Mouse (Mus musculus): Measurements from ENCODE around the gene Dlgap1.

The Dlgap1 gene

DNA sequence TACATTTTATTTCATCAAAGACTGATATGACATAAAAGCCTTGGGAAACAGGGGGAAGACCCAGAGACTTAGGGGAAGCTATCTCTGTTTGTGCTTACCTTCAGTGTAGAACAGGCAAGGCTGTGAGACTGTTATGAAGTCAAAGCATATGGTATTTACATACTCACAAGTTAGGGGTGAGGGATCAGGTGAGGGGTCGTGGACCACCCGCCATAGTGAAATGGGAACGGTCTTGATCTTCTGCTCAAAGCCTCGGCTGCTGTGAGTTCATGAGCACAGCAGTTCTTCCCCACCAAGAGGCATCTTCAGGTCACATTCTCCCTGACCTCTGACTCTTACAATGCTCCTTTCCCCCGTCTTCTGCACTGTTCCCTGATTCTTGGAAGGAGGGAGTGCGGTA lies 658.1 kb downstream of the Dlgap1 start:
- DNase-seq (ENCODE audit: low read depth): no peak

DNA sequence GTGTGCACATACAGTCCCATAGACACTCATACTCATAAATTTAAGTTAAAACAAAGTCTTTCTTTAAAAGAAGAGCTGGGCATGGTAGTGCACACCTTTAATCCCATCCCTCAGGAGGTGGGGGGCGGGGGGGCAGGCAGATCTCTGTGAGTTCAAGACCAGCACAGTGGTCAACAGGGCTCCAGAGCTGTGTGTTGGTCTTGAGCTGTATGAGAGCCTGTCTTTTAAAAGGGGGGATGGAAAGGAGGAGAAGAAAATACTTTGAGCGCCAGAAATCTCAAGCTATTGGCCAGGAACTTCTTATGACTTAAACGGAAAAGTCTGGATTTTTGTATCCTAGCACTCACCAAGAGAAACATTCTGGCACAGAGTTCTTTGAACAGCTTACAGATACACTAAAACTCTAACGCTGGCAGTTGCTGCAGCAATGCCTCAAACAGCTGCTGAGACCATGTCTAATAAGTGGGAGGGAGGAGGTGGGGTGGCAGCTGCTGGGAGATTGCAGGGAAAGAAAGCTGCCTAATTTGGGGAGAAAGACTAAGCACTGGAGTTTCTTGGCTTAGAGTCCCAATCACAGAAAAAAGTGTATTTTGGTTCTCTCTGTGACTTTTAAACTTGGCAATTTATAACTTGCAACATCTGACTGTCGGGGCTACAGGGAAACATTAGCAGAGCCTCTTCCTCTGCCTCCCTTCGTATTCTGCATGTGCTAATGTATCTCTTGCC lies 660.9 kb downstream of the Dlgap1 start:
- DNase-seq (ENCODE audit: low read depth): no peak

DNA sequence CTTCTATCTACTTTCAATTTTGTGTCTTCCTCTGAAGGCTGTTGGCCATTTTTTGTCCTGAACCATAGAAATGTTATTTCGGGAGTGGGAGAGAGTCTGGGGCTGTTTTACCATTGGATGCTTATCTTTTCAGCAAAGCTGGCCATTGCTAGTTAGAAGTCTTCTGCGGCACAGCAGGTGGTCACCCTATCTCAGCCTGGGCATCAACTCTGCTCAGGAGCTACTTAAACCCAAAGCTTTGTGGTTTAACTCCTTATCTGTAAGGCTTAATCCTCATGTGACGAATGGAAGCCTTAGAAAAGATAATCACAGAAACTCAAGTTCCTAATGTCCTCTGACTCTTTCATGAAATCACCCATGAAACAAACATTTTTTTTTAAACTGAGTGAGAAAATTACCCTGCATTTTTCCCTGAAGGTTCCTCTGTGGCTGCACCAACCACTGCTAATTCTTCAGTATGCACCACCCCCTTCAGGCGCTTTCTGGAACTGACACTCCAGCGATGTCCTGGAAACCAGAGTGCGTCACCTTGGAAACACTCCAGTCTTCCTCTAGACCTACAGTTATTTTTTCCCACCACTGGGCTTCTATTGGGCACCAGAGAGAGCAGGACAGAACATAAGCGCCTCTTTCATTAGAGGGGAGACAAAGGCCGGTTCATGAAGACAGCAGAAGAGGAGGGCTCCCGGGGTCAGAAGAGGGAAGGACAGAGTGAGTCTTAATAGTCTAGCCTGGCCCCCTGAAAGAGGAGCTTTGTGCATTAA lies 664.5 kb downstream of the Dlgap1 start:
- DNase-seq (ENCODE audit: low read depth): peak; percentile 70

DNA sequence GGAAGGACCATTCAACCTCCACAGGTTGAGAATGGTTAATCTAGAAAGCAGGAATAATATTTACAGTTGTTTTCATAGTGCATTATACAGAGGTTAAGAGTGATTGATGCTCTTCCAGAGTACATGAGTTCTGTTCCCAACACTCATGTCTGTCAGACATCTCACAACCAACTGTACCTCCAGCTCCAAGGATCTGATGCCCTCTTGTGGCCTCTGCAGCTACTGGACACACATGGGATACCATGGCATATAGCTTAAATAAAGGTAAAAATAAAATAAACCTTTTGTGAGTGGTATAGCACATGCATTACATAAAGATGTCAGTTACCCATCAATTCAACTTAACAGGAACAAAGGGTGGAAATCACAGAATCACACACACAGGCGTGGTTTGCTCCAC lies 674.3 kb downstream of the Dlgap1 start:
- no peak for DNase-seq (ENCODE audit: low read depth)

DNA sequence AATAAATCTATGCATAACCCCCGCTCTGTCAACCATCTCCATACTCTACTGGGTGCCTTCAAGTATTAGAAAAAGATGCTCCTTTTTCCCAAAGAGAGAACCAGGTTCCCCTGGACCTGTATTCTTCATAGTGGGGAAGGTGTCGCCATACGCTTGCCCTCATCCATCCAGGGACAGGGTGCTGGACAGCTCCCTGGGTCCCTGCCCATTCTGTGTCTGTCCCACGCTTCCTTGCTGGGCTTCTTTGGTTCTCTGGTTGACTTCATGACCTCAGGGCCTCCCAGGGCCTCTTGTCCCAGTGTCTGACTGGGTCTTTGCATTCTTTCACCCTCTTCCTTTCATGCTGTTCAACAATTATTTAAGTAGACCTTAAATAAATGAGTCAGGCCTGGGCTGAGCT lies 677.8 kb downstream of the Dlgap1 start:
- DNase-seq (ENCODE audit: low read depth): peak; percentile 51

DNA sequence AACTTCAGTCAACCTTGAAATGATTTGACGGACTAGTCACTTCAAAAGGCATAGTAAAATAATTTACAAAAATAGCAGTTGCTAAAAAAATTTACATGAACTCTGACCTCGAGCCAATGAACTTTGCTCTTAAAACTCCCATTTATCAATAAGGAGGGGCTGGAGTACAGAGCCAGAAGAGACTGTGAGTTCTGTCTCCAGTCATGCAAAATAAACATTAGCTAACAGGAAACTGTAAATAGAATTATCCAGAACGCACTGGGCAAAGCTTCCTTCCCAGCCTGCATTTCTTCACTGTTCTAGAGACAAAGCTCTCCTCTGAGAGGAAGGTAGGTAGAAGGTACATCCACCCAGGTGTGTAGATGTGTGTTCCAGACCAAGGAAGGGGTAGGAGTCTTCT lies 692.5 kb downstream of the Dlgap1 start:
- DNase-seq (ENCODE audit: low read depth): no peak

DNA sequence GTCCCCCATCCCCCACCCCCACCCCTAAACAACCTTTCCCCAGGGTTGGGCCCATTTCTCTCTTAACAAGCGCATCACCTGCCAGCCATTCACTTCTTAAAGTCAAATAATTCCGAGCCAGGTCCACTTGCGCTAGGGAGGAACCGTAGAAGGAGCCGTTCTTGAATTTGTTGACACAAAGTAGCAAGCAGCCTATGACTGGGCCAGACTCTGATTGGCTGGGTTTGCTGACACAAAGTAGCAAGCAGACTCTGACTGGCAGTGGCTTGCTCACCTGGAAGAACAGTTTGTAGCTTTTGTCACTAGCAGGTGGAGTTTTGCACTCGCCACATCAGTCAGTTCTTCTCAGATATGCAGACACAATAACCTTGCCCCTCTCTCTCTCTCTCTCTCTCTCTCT lies 695.1 kb downstream of the Dlgap1 start:
- no peak for DNase-seq (ENCODE audit: low read depth)

DNA sequence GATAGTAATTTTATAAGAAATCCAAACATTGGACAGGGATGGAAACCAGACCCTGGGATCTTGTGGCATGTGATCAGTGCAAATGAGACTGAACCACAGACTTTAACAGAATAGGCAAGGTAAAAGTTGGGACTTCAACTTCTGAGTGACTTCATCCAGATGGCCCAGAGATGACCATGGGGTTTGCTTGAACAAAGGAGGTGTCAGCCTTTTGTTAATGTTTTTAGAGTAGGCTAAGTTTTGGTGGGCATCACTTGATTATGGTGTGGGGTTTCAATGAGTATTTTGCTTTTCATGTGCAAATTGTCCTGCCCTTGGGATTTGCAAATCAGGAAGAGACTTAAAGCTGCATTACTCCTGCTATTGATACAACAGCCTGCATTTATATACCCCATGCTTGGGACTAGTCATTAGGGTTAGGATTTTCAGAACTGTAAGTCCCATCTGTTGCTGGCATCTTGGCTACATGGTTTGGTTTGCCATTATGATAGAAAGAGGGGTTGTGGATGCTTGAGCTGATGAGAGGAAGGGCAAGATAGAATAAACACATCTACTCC lies 695.7 kb downstream of the Dlgap1 start:
- no peak for DNase-seq (ENCODE audit: low read depth)

DNA sequence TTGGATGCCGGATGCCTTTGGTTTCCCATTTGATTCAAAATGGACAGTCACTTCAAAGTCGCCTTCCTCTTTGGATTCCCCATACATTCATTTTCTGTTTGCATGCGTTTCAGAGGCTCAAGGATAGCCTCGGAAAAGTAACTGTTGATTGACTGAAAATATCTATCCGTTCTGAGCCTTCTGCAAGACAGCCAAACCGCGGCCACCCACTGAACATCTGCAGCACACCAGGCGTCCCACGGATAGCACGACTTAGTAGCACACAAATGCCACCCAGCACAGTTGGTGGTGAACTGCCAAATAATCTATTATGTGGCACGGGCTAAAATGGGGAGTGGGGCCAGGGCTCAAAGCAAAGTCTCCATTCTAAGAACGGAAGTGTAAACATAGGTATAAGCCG lies 705.1 kb downstream of the Dlgap1 start:
- DNase-seq (ENCODE audit: low read depth): no peak

DNA sequence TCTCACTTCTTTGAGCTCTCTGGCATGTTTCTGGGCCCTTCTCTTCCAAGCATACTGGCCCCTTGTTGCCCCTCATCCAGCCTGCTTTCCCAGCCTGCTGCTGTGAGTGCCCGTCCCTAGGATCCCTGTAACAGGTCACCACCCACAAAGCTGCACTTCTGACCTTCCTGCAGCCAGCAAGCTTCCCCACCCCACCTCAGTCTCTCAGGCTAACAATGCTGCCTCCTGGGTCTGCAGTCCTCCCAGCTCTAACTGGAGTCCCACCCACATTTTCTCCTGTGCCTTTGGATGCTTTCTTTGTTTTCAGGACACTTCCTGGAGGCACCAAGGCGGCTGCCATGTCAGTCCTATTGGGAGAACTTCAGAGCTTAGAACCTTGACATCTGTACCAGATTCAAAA lies 707.6 kb downstream of the Dlgap1 start:
- no peak for DNase-seq (ENCODE audit: low read depth)

DNA sequence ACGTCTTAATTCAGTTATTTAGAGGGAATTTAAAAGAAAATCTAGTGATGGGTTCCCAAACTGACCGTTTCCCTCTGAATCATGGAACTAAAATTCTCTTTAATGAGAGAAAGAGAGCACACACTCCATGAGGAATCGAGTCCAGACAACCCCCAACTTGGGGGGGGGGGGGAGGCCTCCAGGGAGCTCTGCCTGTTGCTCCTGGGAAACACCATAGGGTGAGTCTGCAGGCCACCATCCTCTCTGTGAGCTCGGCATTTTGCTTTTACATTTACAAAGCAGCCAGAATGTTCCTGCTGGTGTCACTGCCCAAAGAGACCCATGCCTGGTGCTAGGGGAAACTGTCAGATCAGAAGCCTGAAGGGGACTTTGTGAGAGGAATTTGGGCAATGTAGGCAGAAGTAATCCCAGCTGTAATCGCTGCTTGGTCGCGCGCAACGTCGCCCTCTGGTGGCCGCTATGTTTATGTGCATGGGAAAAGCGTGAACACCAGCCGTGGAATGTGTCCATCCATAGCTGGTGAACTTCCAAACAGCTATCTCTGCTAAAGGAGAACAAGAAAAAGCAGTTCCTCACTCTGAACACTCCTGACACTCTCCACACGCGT lies 714.8 kb downstream of the Dlgap1 start:
- DNase-seq (ENCODE audit: low read depth): peak; percentile 89

DNA sequence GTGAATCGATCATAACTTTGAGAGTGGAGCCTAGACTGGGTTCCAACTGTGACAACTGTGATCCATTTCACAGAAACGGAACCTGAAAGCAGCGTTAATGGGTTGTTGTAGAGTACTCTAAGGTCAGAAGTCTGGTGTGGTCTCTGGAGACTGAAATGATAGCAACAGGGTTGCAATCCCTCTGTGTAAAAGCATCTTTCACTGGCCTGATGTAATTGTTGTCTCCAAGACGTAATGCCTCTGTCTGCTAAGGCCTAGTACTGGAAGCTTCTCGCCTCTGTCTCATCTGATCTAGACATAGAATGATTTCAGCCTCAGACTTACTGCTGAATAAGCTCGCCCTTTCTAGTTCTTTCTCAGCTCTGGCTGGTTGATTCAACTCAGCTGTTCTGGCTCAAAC lies 721.3 kb downstream of the Dlgap1 start:
- no peak for DNase-seq (ENCODE audit: low read depth)

DNA sequence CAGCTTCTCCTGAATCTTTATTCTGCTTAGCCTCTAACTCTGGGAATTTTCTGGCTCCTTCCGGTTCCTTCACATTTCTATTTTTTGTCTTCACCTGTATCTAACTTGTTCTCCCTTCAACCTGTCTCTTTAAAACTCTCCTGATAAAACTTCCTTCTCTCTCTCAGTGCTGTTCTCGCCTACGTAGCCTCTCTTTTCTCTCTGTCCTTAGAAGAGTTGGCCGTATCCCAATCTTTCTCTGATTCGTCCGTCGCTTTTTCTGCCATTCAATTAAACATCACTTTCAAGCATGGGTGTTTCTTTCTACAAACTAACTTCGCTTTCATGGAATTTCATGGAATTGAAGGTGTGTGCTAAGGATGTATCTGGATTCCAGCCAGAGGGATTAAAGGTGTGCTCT lies 721.7 kb downstream of the Dlgap1 start:
- DNase-seq (ENCODE audit: low read depth): no peak

DNA sequence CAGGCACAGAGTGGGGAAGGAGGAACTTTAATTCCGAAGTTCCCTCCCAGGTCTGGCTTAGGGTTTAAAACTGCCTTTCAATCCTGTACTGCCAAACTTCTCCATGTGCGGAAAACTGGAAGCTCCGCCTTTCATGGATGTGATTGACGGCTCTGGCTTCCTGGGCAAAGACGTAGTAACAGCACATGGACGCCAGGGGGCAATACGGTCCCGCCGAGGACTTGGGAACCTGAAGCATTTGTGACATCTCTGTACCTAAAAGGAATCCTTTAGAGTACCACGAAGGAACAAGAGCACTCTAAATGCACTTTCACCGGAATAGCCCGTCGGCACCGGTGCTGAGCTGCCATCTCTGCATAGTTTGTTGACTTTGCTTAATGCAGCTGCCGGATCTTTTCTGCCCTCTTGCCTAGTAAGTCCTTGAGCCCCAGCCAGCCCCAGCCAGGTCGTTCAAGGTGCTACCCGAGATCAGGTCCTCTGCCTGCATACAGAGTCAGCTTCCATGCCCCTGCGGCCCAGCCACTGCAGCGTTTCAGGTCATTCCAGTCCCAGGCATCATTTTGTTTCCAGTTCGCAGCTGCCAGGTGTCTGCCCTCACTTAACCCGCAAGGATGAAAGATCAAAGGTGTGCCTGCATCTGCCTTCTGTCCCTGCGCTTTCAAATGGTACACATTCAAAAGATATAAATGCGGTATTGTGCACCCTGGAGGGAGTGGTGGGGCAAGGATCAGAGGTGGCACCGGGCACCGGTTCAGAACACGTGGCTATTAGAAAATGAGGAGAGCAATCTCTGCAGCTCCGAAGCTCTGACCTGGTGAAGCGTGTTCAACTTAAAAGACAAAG lies 738.3 kb downstream of the Dlgap1 start:
- peak; percentile 87 for DNase-seq (ENCODE audit: low read depth)

DNA sequence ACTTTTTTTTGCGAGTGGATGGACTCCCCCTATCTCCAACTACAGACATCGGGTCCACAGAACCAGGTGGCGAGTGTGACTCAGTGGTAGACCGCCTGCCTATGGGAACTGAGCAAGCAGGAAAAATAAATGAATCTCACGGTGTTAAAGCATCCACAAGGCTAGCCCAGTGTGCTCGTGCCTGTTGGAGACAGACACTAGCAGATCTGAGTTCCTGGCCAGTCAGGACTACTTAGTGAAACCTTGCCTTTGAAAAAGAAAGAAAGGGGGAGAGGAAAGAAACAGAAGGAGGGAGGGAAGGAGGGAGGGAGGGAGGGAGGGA lies 738.9 kb downstream of the Dlgap1 start:
- no peak for DNase-seq (ENCODE audit: low read depth)

DNA sequence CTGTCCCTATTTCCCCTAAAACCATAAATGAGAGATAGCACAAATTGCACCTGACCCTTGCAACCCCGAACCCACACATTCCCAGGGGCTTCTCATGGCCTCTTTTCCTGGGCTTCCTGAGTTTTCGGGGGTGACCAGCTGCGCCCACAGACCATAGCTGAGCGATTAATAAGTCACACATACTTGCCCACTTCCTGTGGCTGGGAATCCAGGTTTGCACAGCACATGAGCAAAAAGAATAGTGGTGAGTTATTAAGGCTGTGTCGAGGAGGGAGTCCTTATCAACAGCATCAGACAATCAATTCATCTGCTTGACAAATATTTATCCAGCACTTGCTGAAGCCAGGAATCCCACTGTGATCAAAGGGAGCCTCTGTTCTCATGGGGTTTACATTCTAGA lies 740.7 kb downstream of the Dlgap1 start:
- no peak for DNase-seq (ENCODE audit: low read depth)

DNA sequence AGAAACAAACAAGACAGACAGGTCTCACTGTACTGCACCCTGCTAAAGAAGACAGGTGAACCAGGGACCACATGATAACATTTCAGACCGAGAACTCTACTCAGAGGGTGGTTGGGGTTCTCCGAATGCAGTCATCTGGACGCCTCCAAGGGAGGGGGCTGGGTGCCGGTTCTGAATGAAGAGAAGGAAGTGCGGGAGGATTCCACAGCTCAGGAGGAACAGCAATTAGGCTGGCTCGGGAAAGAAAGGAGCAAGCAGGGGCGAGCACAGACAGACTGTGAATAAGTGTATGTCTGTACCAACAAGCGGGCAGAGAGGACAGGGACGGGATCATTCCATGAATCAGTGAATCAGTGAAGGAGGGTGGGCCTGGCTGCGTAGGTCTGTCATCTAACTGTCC lies 744.6 kb downstream of the Dlgap1 start:
- DNase-seq (ENCODE audit: low read depth): no peak

DNA sequence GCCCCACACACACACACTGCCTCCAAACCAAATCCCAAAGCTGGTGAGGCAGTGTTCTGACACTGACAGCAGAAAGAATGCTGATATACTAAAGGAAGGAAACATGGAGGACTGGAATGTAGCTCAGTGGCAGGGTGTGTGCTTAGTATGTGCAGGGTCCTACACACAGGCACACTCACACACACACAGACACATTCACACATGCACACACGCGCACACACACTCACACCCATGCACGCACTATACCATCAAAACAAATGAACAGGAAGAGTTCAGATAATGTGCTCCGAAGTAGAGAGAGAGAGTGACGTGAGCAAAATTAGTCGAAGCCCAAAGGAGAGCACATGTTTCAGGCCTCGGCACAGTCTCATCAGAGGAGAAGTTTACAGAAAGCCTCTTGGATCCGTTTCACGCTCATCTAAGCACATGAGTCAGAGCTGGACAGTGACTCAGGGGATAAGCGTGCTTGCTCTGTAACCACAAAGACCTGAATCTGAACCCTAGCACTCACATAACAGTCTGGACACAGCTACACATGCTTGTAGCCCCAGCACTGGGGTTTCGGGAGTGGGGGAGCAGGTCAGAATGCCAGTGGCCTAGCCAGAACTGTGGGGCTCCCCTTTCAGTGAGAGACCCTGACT lies 750.9 kb downstream of the Dlgap1 start:
- peak; percentile 96 for DNase-seq (ENCODE audit: low read depth)

DNA sequence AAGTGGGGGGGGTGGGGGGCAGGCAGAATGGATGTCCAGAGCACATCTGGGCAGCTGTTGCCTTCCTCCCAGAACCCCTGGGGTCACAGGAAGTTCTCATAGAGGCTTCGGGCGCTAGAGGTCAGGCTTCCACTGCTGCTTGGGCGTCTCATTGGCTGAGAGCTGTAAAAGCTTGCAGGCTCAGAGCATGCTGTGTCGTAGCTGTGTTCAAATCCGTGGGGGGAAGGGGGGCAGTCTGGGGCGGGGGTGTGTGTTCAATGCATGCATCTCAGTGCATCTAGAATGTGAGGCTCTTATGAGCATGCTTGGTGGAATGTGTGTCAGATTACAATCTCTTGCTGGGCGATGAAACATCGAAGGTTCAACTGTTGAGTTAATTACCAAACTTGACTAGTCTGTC lies 751.9 kb downstream of the Dlgap1 start:
- peak; percentile 81 for DNase-seq (ENCODE audit: low read depth)

DNA sequence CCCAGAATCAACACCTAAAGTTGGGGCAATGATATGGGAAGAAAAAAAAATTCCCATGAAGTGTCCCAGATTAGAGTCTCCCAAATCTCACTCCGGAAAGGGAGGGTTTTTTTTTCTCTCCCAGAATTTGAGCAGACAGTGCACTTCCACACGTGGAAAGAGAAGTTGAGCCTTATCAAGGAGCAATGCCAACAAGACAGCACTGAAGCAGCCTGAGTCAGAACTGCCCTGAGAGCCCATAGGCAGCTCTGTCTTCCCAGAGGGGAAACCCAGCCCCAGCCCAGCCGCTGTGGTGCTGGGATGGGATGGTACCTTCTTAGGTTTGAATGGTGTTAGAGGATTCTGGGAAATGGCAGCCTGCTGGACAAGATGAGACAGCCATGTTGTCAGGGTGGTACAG lies 753.3 kb downstream of the Dlgap1 start:
- DNase-seq (ENCODE audit: low read depth): peak; percentile 52

DNA sequence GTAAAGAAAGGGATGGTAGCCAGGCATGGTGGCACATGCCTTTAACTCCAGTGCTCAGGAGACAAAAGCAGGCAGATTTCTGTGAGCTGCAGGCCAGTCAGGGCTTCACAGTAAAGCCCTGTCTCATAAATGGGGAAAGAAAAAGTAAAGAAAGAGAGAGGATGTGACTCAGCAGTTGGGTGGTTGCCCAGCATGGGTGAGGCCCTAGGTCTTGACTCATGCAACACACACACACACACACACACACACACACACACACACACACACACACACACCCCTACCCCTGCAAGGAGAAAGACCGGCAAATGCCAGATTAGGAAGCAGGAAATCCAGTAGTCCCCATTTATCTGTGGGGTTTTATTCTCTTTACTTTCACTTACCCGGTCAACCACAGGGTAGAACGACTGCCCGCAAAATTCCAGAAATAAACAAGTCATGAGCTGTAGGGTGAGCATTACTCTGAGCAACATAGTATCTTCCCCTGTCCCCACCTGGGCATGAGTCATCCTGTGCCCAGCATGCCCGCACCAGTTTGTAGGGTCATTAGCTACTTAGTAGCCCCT lies 759.9 kb downstream of the Dlgap1 start:
- peak; percentile 100 for DNase-seq (ENCODE audit: low read depth)

Data from NIH3T3 (cell line).